Mouse (Mus musculus) 3T3-L1 (cell line): ENCODE measurements around the gene Nmur1.

Experiments used
- DNase-seq: peaks from one replicate; pipeline ENCODE4 v3.0.0-alpha.2; 2015; ENCODE audit warnings: low read depth, low spot score

Nmur1 gene

GRCm38 (mm10) chr1:86440887-86441723 is 15.1 kb upstream of the Nmur1 start:
- peak; percentile 67 for DNase-seq

DNA sequence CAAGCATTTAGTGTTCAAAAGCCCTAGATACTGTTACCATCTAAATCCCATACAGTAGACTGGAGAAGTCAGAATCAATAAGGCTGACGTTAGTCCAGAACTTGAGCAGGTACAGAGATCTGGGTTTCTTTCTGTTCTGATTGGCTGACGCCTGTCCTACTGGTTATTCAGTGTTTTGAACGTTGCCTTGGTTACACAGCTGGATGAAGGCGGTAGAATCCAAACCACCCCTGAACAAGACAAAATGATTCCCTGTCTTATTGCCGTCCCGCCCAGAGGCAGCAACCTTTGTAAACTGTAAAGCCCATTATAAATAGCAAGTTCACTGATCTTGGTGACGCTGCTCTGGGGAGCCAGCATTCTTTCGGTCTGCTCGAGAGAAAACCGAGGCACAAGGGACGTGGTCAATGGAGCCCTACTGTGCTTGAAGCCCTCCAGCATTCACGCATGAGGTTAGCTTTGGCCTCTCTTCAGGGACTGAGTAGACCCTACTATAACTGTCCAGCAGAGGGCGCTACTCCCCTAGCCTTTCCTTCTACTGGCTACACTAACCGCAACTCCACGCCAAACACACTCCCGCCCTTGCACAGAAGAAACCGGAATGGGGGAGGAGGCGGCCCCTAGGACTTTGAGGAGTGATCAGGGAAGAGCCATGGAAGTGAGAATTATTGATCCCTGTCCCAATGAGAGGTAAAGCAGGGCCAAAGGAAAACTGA is 14.3 kb upstream of the Nmur1 start:
- DNase-seq, result peak; percentile 98

DNA sequence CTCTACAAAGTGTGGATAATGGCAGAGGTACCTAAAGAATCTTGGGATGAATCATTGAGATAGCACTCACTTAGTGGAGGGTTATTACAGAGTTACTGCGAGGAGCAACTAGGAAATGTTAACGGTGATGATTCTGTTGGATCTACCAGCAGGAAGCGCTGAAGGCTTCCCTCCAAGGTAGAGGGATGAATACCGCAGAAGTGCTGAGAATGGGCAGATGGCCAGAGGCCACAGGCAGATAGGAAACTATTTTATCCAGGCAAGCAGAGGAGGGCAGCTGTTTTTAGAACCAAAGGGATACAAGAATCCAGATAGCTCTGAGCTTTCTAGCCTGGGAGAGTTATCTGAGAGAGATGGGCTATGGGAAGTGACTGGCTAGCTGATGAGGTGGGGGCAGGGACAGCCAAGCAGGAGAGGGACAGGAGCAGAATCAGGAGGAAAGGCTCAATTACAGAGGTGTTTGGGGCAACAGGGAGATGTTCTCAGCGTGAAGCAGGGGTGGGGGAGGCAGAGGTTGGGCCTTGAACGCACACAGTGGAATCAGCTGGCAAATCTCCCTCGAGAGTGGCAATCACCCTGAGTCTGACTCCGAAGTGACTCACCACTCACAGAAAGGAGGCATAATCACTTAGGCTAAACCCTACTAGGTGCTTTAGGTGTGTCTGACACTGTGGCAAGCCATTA is 13.6 kb upstream of the Nmur1 start:
- DNase-seq, result peak; percentile 86

DNA sequence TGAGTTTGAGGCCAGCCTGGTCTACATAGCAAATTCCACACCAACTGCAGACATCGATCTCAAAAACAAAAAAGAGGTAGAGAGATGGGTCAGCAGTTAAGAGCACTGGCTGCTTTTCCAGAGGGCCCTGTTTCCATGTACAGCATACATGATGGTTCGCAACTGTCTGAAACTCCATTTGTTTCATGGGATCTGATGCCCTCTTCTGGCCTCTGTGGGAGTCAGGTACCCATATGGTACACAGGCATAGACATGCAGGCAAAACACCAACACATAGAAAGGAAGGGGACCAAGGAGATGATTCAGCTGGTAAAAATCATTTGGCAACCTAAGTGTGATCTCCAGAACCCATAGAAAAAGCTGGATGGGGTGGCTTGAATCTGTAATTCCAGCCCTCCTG is 12.5 kb upstream of the Nmur1 start:
- peak; percentile 79 for DNase-seq

DNA sequence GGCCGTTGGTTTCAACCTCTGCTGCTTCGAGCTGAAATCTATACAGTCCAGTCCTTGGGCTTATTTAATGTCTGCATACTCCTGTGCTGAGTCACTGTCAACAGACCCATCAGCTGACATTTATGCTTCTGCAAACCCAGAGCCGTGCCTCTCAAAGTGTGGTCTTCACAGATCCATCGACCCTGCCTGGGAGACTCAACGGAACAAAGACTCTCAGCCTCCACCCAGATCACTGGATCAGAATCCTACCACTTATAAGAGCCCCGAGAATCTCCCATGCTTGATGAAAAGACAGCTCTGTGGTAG is 11.9 kb upstream of the Nmur1 start:
- peak; percentile 77 for DNase-seq

DNA sequence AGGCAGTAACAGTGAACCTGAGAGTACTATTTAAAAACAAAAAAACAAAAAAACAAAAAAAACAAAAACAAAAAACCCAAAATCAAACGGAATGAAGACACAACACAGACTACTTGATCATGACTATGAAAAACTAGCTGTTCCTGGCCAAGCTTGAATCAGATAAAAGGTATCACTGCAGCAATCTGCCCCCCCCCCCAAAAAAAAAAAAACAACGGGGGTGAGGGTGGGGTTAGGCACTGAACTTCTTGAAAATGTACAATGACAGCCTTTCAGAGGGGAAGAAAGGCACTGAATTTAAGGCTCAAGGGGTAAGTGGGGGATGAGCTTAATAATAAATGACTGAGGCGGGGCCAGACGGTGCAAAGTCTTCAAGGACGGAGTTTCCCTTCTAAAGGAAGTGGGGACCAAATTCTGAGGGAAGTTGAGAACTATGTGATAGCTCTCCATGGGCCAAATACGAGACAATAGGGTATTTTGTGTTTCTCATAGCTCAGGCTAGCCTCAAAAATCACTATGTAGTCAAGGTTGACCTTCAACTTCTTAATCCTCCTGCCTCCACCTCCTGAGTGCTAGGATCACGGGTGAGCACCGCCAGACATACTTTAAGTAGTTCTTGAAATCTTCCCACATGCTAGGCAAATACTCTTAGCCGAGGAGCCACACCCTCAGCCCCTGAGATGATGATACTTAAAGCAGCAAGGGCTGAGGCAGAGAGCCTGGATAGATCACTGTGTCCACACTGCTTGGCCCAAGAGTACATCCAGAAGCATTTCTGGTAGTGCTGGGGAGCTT is 11.4 kb upstream of the Nmur1 start:
- DNase-seq, result no peak

DNA sequence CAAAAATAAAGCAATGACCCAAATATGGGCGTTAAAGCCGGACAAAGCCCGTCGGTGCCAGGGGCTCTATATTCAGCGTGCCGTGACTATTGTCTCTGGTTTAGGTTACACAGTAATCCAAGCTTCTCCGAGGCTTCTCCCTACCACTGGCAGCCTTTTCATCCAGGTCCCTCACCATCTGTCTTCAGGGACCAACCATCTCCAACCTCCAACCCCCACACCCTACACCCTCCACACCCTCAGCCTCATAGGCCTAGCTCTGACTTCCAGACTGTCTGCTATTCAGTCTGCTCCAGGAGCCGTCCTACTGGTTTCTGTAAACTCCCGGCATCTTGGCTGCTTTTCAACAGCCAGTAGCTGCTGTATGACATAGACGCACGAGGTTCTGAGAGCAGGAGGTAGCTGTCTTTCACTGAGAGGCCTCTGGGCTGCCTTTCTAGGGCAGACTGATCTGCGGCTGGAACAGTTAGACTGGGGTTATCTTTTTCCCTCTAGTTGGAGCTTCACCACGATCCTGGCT is 9.3 kb upstream of the Nmur1 start:
- DNase-seq, result peak; percentile 93

- DNase-seq, result peak; percentile 99
These were observed 8.6 kb upstream of the Nmur1 start for GRCm38 (mm10) chr1:86434439-86435201.

DNA sequence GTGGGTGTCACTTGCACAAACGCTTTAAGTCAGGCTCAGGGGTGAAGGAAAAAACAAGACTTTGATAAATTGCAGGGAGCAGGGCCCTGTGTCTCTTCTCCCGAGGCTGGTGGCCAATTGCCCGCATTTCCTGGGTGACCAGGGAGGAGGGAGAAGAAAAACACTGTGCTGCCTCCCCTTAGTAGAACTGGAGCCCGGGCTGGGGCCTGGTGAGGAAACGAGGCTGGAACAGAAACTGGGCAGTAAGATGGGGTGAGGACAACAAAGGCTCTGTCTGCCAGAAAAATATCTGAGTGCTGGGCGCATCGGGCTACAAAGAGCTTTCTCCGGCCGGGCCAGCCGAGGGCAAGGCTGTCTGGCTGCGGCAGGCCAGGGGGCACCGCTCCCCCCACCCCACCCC is 8.0 kb upstream of the Nmur1 start:
- peak; percentile 75 for DNase-seq

GRCm38 (mm10) chr1:86433359-86433758 is 7.3 kb upstream of the Nmur1 start:
- DNase-seq, result no peak

DNA sequence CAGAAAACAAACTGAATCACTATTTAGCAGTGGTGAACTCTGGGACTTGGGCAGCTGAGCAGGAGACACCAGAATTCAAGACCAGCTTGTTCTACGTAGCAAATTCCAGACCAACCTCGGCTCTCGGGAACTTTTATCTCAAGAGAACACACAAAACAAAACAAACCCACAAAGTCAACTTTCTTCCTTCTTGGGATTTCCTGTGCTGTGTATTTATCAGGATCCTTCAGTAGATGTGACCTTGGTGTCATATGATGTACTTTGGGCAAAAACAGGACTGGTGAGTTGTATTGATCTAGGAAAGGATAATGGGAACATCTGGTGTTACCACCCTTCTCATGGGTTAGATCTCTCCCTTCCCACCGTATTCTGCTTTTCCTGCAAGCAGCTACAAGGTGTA is 6.8 kb upstream of the Nmur1 start:
- no peak for DNase-seq

GRCm38 (mm10) chr1:86430056-86430455 is 4.0 kb upstream of the Nmur1 start:
- DNase-seq, result peak; percentile 93

DNA sequence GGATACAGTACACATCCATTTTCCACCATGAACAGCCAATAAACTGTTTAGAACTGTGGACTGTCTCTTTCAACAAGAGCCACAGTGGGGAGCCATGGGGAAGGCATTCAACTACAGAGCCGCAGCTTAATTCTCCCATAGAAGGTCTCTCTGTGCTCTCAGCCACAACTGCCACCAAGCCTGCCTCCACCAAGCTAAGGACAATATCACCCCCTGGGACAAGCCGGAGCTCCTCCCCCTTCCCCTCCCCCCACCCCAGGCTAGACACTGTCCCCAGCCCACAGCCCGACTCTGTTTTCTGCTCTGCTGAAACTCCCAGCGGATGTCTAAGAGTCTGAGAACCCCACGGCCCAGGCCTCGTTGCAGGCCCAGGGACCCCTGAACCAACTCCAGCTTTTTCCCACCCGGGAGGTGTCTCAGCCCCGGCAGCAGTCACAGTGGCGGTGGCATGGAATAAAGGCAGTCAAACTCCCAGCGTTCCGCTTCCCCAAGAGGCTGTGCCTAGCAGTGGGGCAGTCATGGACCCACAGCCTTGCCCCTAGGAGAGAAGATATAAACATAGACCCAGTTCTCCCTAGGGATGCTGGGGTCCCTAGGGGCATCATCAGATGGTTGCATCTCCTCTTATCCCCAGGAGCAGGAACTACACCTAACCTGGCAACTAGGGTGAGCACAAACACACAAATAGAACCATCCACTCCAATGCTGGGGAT is 1.0 kb downstream of the Nmur1 start:
- DNase-seq, result no peak

DNA sequence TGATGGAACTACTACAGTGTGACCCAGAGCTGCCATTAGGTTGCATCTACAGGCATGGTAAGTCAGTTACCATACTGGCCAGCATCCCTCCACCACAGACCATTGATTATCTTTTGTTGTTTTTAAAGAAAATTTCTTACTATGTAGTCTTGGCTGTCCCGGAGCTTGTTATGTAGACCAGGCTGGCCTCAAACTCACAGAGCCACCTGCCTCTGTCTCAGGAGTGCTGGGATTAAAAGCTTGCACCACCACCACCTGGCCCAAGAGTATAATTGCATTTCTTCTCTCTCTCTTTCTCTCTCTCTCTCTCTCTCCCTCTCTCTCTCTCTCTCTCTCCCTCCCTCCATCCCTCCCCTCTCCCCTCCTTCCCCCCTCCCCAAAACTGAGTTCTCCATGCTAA is 1.7 kb downstream of the Nmur1 start:
- no peak for DNase-seq

DNA sequence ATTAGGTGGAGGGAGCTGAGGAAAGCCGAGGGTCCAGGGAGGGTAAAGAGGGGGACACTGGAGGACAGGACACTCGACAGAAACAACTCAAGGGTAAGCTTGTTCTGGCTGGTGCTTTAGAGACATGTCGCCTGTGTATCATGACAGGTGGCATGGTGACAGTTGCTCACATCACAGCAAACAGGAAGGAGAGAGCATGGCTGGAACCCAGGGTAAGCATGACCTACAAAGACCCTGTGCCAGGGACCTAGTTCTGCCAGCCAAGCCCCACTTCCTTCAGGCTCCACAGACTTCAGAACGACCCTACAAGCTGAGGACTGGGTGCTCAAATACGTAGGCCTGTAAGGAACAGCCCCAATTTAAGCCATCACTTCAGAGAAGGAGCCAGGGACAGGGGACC is 2.1 kb downstream of the Nmur1 start:
- DNase-seq, result no peak

- no peak for DNase-seq
These were observed 5.0 kb downstream of the Nmur1 start for GRCm38 (mm10) chr1:86421007-86421406.

- peak; percentile 71 for DNase-seq
These were observed 9.7 kb downstream of the Nmur1 start for GRCm38 (mm10) chr1:86416321-86416720.

- DNase-seq, result peak; percentile 47
These were observed 10.3 kb downstream of the Nmur1 start for GRCm38 (mm10) chr1:86415612-86416184.

GRCm38 (mm10) chr1:86415144-86415543 is 10.9 kb downstream of the Nmur1 start:
- no peak for DNase-seq

GRCm38 (mm10) chr1:86414715-86415114 is 11.3 kb downstream of the Nmur1 start:
- DNase-seq, result no peak
